Mouse (Mus musculus): ENCODE results near the gene Kctd20.

DNA sequence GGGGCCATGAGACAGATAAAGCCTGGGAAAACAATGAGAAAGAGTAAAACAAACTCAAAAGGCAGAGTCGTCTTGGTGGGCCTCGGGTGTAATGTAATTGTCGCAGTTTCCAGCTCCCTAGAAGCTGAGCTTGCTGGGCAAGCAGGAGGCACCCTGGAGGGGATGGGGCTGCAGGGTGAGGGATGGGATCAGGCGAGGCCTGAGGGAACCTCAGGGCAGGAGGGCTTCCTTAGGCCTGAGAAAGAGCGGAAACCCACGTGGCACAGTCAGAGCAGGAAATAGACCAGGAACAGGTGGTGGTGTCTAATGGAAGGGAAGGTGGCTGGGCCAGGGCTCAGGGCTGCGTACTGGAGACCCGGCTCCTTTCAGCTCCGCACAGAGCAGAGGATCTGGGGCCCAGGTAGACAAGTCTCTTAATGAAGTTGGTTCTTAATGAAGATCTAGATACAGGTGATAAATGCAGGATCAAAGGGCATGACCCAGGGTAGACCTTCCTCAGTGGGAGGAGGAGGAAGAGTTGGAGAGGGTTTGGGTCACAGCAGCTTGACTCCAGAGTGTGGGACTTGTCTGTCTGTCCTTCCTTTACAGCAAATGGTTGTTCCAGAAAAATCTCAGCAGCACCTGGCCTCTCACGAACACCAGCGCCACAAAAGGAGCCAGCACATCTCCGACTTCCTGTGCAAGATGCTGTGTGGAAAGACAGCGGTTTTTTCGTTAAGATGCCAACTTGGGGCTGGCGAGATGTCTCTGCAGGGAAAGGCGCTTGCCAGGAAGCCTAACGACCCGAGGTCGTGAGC lies 17.4 kb upstream of the Kctd20 start:
- TF ChIP-seq CTCF (IDR thresholded peaks at IDR 0.05; ENCODE audit: control insufficient read depth, insufficient read depth, low read length) (no peak), POLR2A (IDR thresholded peaks at IDR 0.05; ENCODE audit: borderline replicate concordance, control insufficient read depth, low read depth, low read length) (no peak)
